Mouse (Mus musculus) MEL (cell line): Measurements from ENCODE around the gene Txnip. TPM values are rescaled to one million over a fixed set of nuclear protein-coding genes. Genes with fewer than 3 reads are reported as not detected.

Experiments
- DNase-seq: peaks from one replicate; pipeline ENCODE4 v3.0.0; 2011; ENCODE audit warnings: low read depth, low spot score
- H3K27ac ChIP-seq: 2 replicates; pipeline ENCODE4 v1.5.1; 2012; ENCODE audit warnings: low read depth, mild to moderate bottlenecking, control low read depth, low read length, moderate library complexity; ENCODE audit not compliant: control insufficient read depth
- H3K27me3 ChIP-seq, 2 experiments: fragments of 150-350 bp in 1 of 2; sonication (generic) in 1 of 2; 2 replicates each; pipeline ENCODE4 v1.6.1; 2012; ENCODE audit warnings: low read length in 2 of 2, mild to moderate bottlenecking in 2 of 2, improper control_type of control experiment in 1 of 2, moderate library complexity in 1 of 2; ENCODE audit not compliant: insufficient read depth in 2 of 2, control insufficient read depth in 1 of 2
- H3K36me3 ChIP-seq, 2 experiments: 2 replicates each; pipeline ENCODE4 v1.6.1; 2012 to 2014; ENCODE audit warnings: low read length in 2 of 2, improper control_type of control experiment in 1 of 2, inconsistent platforms in 1 of 2, mild to moderate bottlenecking in 1 of 2; ENCODE audit not compliant: insufficient read depth in 2 of 2, control insufficient read depth in 1 of 2
- H3K4me1 ChIP-seq, 2 experiments: fragments of 150-350 bp in 1 of 2; sonication (generic) in 1 of 2; 2 replicates each; pipeline ENCODE4 v1.6.1; 2012; ENCODE audit warnings: low read length in 2 of 2, improper control_type of control experiment in 1 of 2, mild to moderate bottlenecking in 1 of 2; ENCODE audit not compliant: insufficient read depth in 2 of 2, control insufficient read depth in 1 of 2
- H3K4me3 ChIP-seq, 2 experiments: fragments of 150-350 bp in 1 of 2; sonication (generic) in 1 of 2; 2 replicates each; pipeline ENCODE4 v1.5.1; 2012; ENCODE audit warnings: low read depth in 2 of 2, low read length in 2 of 2, mild to moderate bottlenecking in 2 of 2, moderate library complexity in 2 of 2, control low read depth in 1 of 2, improper control_type of control experiment in 1 of 2; ENCODE audit not compliant: control insufficient read depth in 1 of 2, insufficient read depth in 1 of 2
- H3K79me2 ChIP-seq: 2 replicates; pipeline ENCODE4 v1.6.1; 2012; ENCODE audit warnings: mild to moderate bottlenecking, low read length, moderate library complexity; ENCODE audit not compliant: control insufficient read depth, poor library complexity, insufficient read depth
- H3K9ac ChIP-seq: 2 replicates; pipeline ENCODE4 v1.6.1; 2012; ENCODE audit warnings: low read depth, mild to moderate bottlenecking, control low read depth, low read length, moderate library complexity; ENCODE audit not compliant: control insufficient read depth, poor library complexity, severe bottlenecking
- H3K9me3 ChIP-seq: fragments of 150-350 bp; sonication (generic); replicated peaks from 2 replicates; pipeline ENCODE4 v1.6.1; 2012; ENCODE audit warnings: mild to moderate bottlenecking, low read length, improper control_type of control experiment, moderate library complexity; ENCODE audit not compliant: insufficient read depth
- BHLHE40 ChIP-seq: IDR thresholded peaks from 2 replicates; pipeline ENCODE4 v1.6.1; 2012; ENCODE audit warnings: low read depth, mild to moderate bottlenecking, inconsistent platforms, low read length, improper control_type of control experiment, borderline replicate concordance
- CHD1 ChIP-seq: IDR thresholded peaks from 2 replicates; pipeline ENCODE4 v1.6.1; 2012; ENCODE audit warnings: low read depth, mild to moderate bottlenecking, inconsistent platforms, low read length, improper control_type of control experiment
- CHD2 ChIP-seq: IDR thresholded peaks from 2 replicates; pipeline ENCODE4 v1.6.1; 2011; ENCODE audit warnings: low read length, improper control_type of control experiment
- CTCF ChIP-seq, 3 experiments: IDR thresholded peaks in 2 of 3; conservative IDR thresholded peaks in 1 of 3; 2 replicates each; pipeline ENCODE4 v1.5.1; 2011 to 2012; ENCODE audit warnings: low read length in 3 of 3, low read depth in 2 of 3, mild to moderate bottlenecking in 2 of 3, improper control_type of control experiment in 1 of 3, inconsistent platforms in 1 of 3, mixed read lengths in 1 of 3, moderate library complexity in 1 of 3; ENCODE audit not compliant: control insufficient read depth in 1 of 3, insufficient read depth in 1 of 3, poor library complexity in 1 of 3, severe bottlenecking in 1 of 3
- E2F4 ChIP-seq: IDR thresholded peaks from 2 replicates; pipeline ENCODE4 v1.6.1; 2011; ENCODE audit warnings: low read depth, low read length, improper control_type of control experiment, borderline replicate concordance
- ELF1 ChIP-seq: IDR thresholded peaks from 2 replicates; pipeline ENCODE4 v1.6.1; 2014; ENCODE audit warnings: low read depth, mild to moderate bottlenecking, inconsistent platforms, low read length, improper control_type of control experiment, moderate library complexity
- EP300 ChIP-seq, 2 experiments: IDR thresholded peaks; 2 replicates each; pipeline ENCODE4 v1.6.1; 2011; ENCODE audit warnings: improper control_type of control experiment in 2 of 2, low read length in 2 of 2, low read depth in 1 of 2, mild to moderate bottlenecking in 1 of 2
- ETS1 ChIP-seq: IDR thresholded peaks from 2 replicates; pipeline ENCODE4 v1.6.1; 2012; ENCODE audit warnings: low read depth, mild to moderate bottlenecking, inconsistent platforms, low read length, improper control_type of control experiment, moderate library complexity
- GABPA ChIP-seq: IDR thresholded peaks from 2 replicates; pipeline ENCODE4 v1.6.1; 2012; ENCODE audit warnings: low read depth, mild to moderate bottlenecking, inconsistent platforms, low read length, improper control_type of control experiment, moderate library complexity
- GATA1 ChIP-seq: IDR thresholded peaks from 2 replicates; pipeline ENCODE4 v1.6.1; 2011; ENCODE audit warnings: low read depth, low read length, improper control_type of control experiment
- HCFC1 ChIP-seq: IDR thresholded peaks from 2 replicates; pipeline ENCODE4 v1.6.1; 2012; ENCODE audit warnings: low read depth, mild to moderate bottlenecking, inconsistent platforms, low read length, improper control_type of control experiment, moderate library complexity
- JUND ChIP-seq: IDR thresholded peaks from 2 replicates; pipeline ENCODE4 v1.6.1; 2011; ENCODE audit warnings: low read depth, mild to moderate bottlenecking, improper control_type of control experiment, low read length
- KAT2A ChIP-seq: conservative IDR thresholded peaks from 2 replicates; pipeline ENCODE4 v1.6.1; 2012; ENCODE audit warnings: low read depth, low read length, improper control_type of control experiment, inconsistent platforms
- MAFK ChIP-seq: IDR thresholded peaks from 2 replicates; pipeline ENCODE4 v1.6.1; 2011; ENCODE audit warnings: low read depth, mild to moderate bottlenecking, low read length, improper control_type of control experiment, borderline replicate concordance
- MAZ ChIP-seq: IDR thresholded peaks from 2 replicates; pipeline ENCODE4 v1.6.1; 2012; ENCODE audit warnings: low read depth, mild to moderate bottlenecking, inconsistent platforms, low read length, improper control_type of control experiment
- MXI1 ChIP-seq: IDR thresholded peaks from 2 replicates; pipeline ENCODE4 v1.6.1; 2011; ENCODE audit warnings: mild to moderate bottlenecking, low read depth, low read length, improper control_type of control experiment
- MYB ChIP-seq: IDR thresholded peaks from 2 replicates; pipeline ENCODE4 v1.6.1; 2011; ENCODE audit warnings: mild to moderate bottlenecking, low read depth, low read length, improper control_type of control experiment
- MYC ChIP-seq: IDR thresholded peaks from 2 replicates; pipeline ENCODE4 v1.6.1; 2011; ENCODE audit warnings: low read depth, mild to moderate bottlenecking, low read length, improper control_type of control experiment, moderate library complexity
- NELFE ChIP-seq: IDR thresholded peaks from 2 replicates; pipeline ENCODE4 v1.6.1; 2011; ENCODE audit warnings: low read depth, low read length, improper control_type of control experiment
- NRF1 ChIP-seq: IDR thresholded peaks from 2 replicates; pipeline ENCODE4 v1.6.1; 2014; ENCODE audit warnings: low read depth, mild to moderate bottlenecking, inconsistent platforms, low read length, improper control_type of control experiment, moderate library complexity; ENCODE audit not compliant: poor library complexity, insufficient read depth, severe bottlenecking
- POLR2A ChIP-seq, 2 experiments: IDR thresholded peaks; 2 replicates each; pipeline ENCODE4 v1.6.1; 2011 to 2012; ENCODE audit warnings: low read length in 2 of 2, mild to moderate bottlenecking in 2 of 2, control low read depth in 1 of 2, improper control_type of control experiment in 1 of 2, low read depth in 1 of 2, moderate library complexity in 1 of 2; ENCODE audit not compliant: control insufficient read depth in 1 of 2, insufficient read depth in 1 of 2, poor library complexity in 1 of 2
- POLR2AphosphoS2 ChIP-seq: IDR thresholded peaks from 2 replicates; pipeline ENCODE4 v1.6.1; 2011; ENCODE audit warnings: low read length, improper control_type of control experiment
- POLR2AphosphoS5 ChIP-seq: IDR thresholded peaks from 2 replicates; pipeline ENCODE4 v1.6.1; 2012; ENCODE audit warnings: low read depth, borderline replicate concordance, mild to moderate bottlenecking, inconsistent platforms, low read length, moderate library complexity, mixed read lengths
- RCOR1 ChIP-seq: IDR thresholded peaks from 2 replicates; pipeline ENCODE4 v1.6.1; 2012; ENCODE audit warnings: low read depth, mild to moderate bottlenecking, inconsistent platforms, low read length, improper control_type of control experiment
- SIN3A ChIP-seq: IDR thresholded peaks from 2 replicates; pipeline ENCODE4 v1.6.1; 2012; ENCODE audit warnings: low read length, improper control_type of control experiment, inconsistent platforms
- SMC3 ChIP-seq: IDR thresholded peaks from 2 replicates; pipeline ENCODE4 v1.6.1; 2011; ENCODE audit warnings: low read depth, low read length, improper control_type of control experiment
- TBP ChIP-seq: IDR thresholded peaks from 2 replicates; pipeline ENCODE4 v1.8.0; 2011; ENCODE audit warnings: low read depth, low read length, improper control_type of control experiment
- TCF12 ChIP-seq: IDR thresholded peaks from 2 replicates; pipeline ENCODE4 v1.6.1; 2014; ENCODE audit warnings: low read depth, mild to moderate bottlenecking, inconsistent platforms, low read length, improper control_type of control experiment, moderate library complexity
- UBTF ChIP-seq: IDR thresholded peaks from 2 replicates; pipeline ENCODE4 v1.6.1; 2012; ENCODE audit warnings: low read depth, mild to moderate bottlenecking, inconsistent platforms, low read length, improper control_type of control experiment, moderate library complexity, borderline replicate concordance; ENCODE audit not compliant: insufficient read depth
- USF1 ChIP-seq: IDR thresholded peaks from 2 replicates; pipeline ENCODE4 v1.6.1; 2014; ENCODE audit warnings: low read depth, mild to moderate bottlenecking, inconsistent platforms, low read length, improper control_type of control experiment, moderate library complexity
- USF2 ChIP-seq, 2 experiments: IDR thresholded peaks; 2 replicates each; pipeline ENCODE4 v1.6.1; 2011 to 2012; ENCODE audit warnings: improper control_type of control experiment in 2 of 2, low read length in 2 of 2, borderline replicate concordance in 1 of 2, inconsistent platforms in 1 of 2, low read depth in 1 of 2, mild to moderate bottlenecking in 1 of 2; ENCODE audit not compliant: insufficient read depth in 1 of 2
- ZC3H11A ChIP-seq: IDR thresholded peaks from 2 replicates; pipeline ENCODE4 v1.6.1; 2012; ENCODE audit warnings: low read depth, mild to moderate bottlenecking, inconsistent platforms, low read length, improper control_type of control experiment
- ZKSCAN1 ChIP-seq: IDR thresholded peaks from 2 replicates; pipeline ENCODE4 v1.6.1; 2012; ENCODE audit warnings: low read depth, mild to moderate bottlenecking, inconsistent platforms, low read length, improper control_type of control experiment, moderate library complexity
- ZMIZ1 ChIP-seq: IDR thresholded peaks from 2 replicates; pipeline ENCODE4 v1.6.1; 2012; ENCODE audit warnings: low read depth, mild to moderate bottlenecking, inconsistent platforms, low read length, improper control_type of control experiment, moderate library complexity
- ZNF384 ChIP-seq: IDR thresholded peaks from 2 replicates; pipeline ENCODE4 v1.6.1; 2012; ENCODE audit warnings: low read depth, mild to moderate bottlenecking, inconsistent platforms, low read length, improper control_type of control experiment
- polyA plus RNA-seq, 2 experiments: library from polyadenylated mRNA; stranded (reverse) in 1 of 2; unstranded in 1 of 2; fragments of >175 nt in 1 of 2; fragments of >200 nt in 1 of 2; gene quantifications; 2 replicates each; pipeline versions ENCODE4 v1.2.1 to v1.2.4; 2012; ENCODE audit warnings: low replicate concordance in 2 of 2, low read depth in 1 of 2; ENCODE audit not compliant: insufficient read length in 2 of 2, insufficient read depth in 1 of 2, missing spikeins in 1 of 2
- total RNA-seq: library from RNA; depleted of rRNA; stranded (reverse); fragments of 300-350 nt; gene quantifications from 2 replicates; pipeline ENCODE4 v1.2.3, GENCODE M21; 2012

Txnip gene
- total and polyA plus RNA-seq, 3 experiments: 183 to 1,680 (median 237) TPM

GRCm38 (mm10) chr3:96576690-96577541 is 19.2 kb downstream of the Txnip start, which contains the start of gene Gm16253:
Gene Gm16253, plus strand, starts transcription at chr3:96576984.
- Histone ChIP-seq H3K9me3 (no peaks in the 10 kb centered on the region), H3K27ac (peak within 1 kb of the TSS; percentile 85), H3K27me3 (no peaks in the 10 kb centered on the region), H3K4me1 (peaks cover 6 to 39% of the 10 kb centered on the region in 2 experiments), H3K4me3 (peak within 1 kb of the TSS; percentile 57 to 66), H3K9ac (peak within 1 kb of the TSS; percentile 77), H3K36me3 (peaks cover 0 to 27% of the 10 kb centered on the region in 2 experiments; a peak in 2 of 4 replicates), H3K79me2 (peaks cover 3% of the 10 kb centered on the region; the same call in 1 of the 2 replicates)
- peak; percentile 100 for DNase-seq
- TF ChIP-seq CHD1 (peak; percentile 83; the same call in 1 of the 2 replicates), ELF1 (peak; percentile 84), ZMIZ1 (peak; percentile 78), ZKSCAN1 (no peak), SIN3A (peak; percentile 93), E2F4 (no peak), CHD2 (peak; percentile 73; the same call in 1 of the 2 replicates), POLR2AphosphoS5 (peak; percentile 87; the same call in 1 of the 2 replicates), NRF1 (no peak), TCF12 (no peak; the same call in 1 of the 2 replicates), KAT2A (no peak; the same call in 1 of the 2 replicates), BHLHE40 (no peak), ZNF384 (no peak), ETS1 (peak; percentile 94), HCFC1 (peak; percentile 65), GATA1 (peak; percentile 72), USF1 (no peak), POLR2AphosphoS2 (peak; percentile 90; the same call in 1 of the 2 replicates), RCOR1 (peak; percentile 85), TBP (peak; percentile 84), MXI1 (peak; percentile 99), GABPA (no peak), USF2 (IDR thresholded peaks at IDR 0.05; ENCODE audit: borderline replicate concordance in 1 of 2, insufficient read depth in 1 of 2, low read depth in 1 of 2, low read length in 2 of 2) (no peak), POLR2A (IDR thresholded peaks at IDR 0.05; ENCODE audit: control insufficient read depth in 1 of 2, insufficient read depth in 1 of 2, low read depth in 1 of 2, low read length in 2 of 2, poor library complexity in 1 of 2) (peak in 1 of 2 experiments; percentile 88; a peak in 2 of 4 replicates), MYB (no peak), MYC (peak; percentile 56; the same call in 1 of the 2 replicates), MAZ (peak; percentile 95), JUND (peak; percentile 85), EP300 (IDR thresholded peaks at IDR 0.05; ENCODE audit: low read depth in 1 of 2, low read length in 2 of 2) (peak; percentile 59 to 72), MAFK (no peak), ZC3H11A (peak; percentile 16; the same call in 1 of the 2 replicates), NELFE (peak; percentile 71), SMC3 (peak; percentile 34), CTCF (IDR thresholded peaks at IDR 0.05 in 2 of 3, conservative IDR thresholded peaks at IDR 0.05 in 1 of 3; ENCODE audit: control insufficient read depth in 1 of 3, insufficient read depth in 1 of 3, low read depth in 2 of 3, low read length in 3 of 3, poor library complexity in 1 of 3, severe bottlenecking in 1 of 3) (peak in 2 of 3 experiments; percentile 2 to 27; a peak in 1 of 6 replicates), UBTF (no peak)
